Mouse (Mus musculus): ENCODE data around the gene Ngef. TPM values are rescaled to one million over a fixed set of nuclear protein-coding genes. Genes with fewer than 3 reads are reported as not detected.

The Ngef gene
- polyA plus RNA-seq, 1 experiment from 2014 or later = 0.88 TPM

- WGBS = 90% methylated on average over 10 of the region's 10 CpGs
- Histone ChIP-seq H3K4me3 (no peak overlapping the region), H3K27me3 (ENCODE audit: insufficient read depth, poor library complexity, severe bottlenecking) (no peaks in the 10 kb centered on the region), H3K4me1 (no peaks in the 10 kb centered on the region), H3K36me3 (no peaks in the 10 kb centered on the region), H3K27ac (no peak overlapping the region), H3K9me3 (no peaks in the 10 kb centered on the region)
- DNase-seq (ENCODE audit: low spot score) = no peak
Measured at GRCm38 (mm10) chr1:87594671-87595070, 21.0 kb upstream of the Ngef start.

- no peaks in the 10 kb centered on the region for H3K36me3 ChIP-seq
- H3K4me3 ChIP-seq = no peak overlapping the region
- no peak overlapping the region for H3K27ac ChIP-seq
- DNase-seq (ENCODE audit: low spot score) = no peak
- no peaks in the 10 kb centered on the region for H3K27me3 ChIP-seq (ENCODE audit: insufficient read depth, poor library complexity, severe bottlenecking)
- H3K9me3 ChIP-seq = no peaks in the 10 kb centered on the region
- H3K4me1 ChIP-seq = no peaks in the 10 kb centered on the region
- WGBS = 53% methylated on average over 3 of the region's 3 CpGs
Measured at GRCm38 (mm10) chr1:87594261-87594660, 20.6 kb upstream of the Ngef start.

- 80% methylated on average over 8 of the region's 8 CpGs for WGBS
- H3K36me3 ChIP-seq = no peaks in the 10 kb centered on the region
- no peaks in the 10 kb centered on the region for H3K27me3 ChIP-seq (ENCODE audit: insufficient read depth, poor library complexity, severe bottlenecking)
- no peak overlapping the region for H3K27ac ChIP-seq
- no peak for DNase-seq (ENCODE audit: low spot score)
- H3K9me3 ChIP-seq = no peaks in the 10 kb centered on the region
- H3K4me3 ChIP-seq = no peak overlapping the region
- no peaks in the 10 kb centered on the region for H3K4me1 ChIP-seq
Measured at GRCm38 (mm10) chr1:87589980-87590379, 16.3 kb upstream of the Ngef start.

- no peak for DNase-seq (ENCODE audit: low spot score)
- Histone ChIP-seq H3K27ac (no peak overlapping the region), H3K4me1 (no peaks in the 10 kb centered on the region), H3K4me3 (no peak overlapping the region), H3K27me3 (ENCODE audit: insufficient read depth, poor library complexity, severe bottlenecking) (no peaks in the 10 kb centered on the region), H3K36me3 (no peaks in the 10 kb centered on the region), H3K9me3 (no peaks in the 10 kb centered on the region)
- 83% methylated on average over 7 of the region's 7 CpGs for WGBS
Measured at GRCm38 (mm10) chr1:87589162-87589561, 15.5 kb upstream of the Ngef start.

GRCm38 (mm10) chr1:87580824-87581223, 7.2 kb upstream of the Ngef start:
- DNase-seq (ENCODE audit: low spot score) = no peak
- 0 out of 2 replicates have a peak overlapping the region, but pooled peaks have one; percentile 7 for H3K27ac ChIP-seq
- no peaks in the 10 kb centered on the region for H3K9me3 ChIP-seq
- no peak overlapping the region for H3K4me3 ChIP-seq
- no peaks in the 10 kb centered on the region for H3K27me3 ChIP-seq (ENCODE audit: insufficient read depth, poor library complexity, severe bottlenecking)
- no peaks in the 10 kb centered on the region for H3K36me3 ChIP-seq
- H3K4me1 ChIP-seq = peaks cover 16% of the 10 kb centered on the region; the same call in 1 of the 2 replicates
- WGBS = 3% methylated on average over 3 of the region's 3 CpGs

GRCm38 (mm10) chr1:87578965-87579364, 5.3 kb upstream of the Ngef start:
- H3K36me3 ChIP-seq = no peaks in the 10 kb centered on the region
- WGBS = 90% methylated on average over 6 of the region's 6 CpGs

GRCm38 (mm10) chr1:87574785-87575184, 1.1 kb upstream of the Ngef start:
- H3K4me1 ChIP-seq = no peaks in the 10 kb centered on the region
- H3K4me3 ChIP-seq = no peak overlapping the region
- WGBS = 82% methylated on average over 7 of the region's 7 CpGs
- H3K36me3 ChIP-seq = no peaks in the 10 kb centered on the region
- no peaks in the 10 kb centered on the region for H3K27me3 ChIP-seq (ENCODE audit: insufficient read depth, poor library complexity, severe bottlenecking)
- no peak overlapping the region for H3K27ac ChIP-seq
- no peak for DNase-seq (ENCODE audit: low spot score)
- H3K9me3 ChIP-seq = no peaks in the 10 kb centered on the region

More at GRCm38 (mm10) chr1:87578965-87579364, 5.3 kb upstream of the Ngef start:
- Histone ChIP-seq H3K4me1 (peaks cover 16% of the 10 kb centered on the region; the same call in 1 of the 2 replicates), H3K4me3 (no peak overlapping the region), H3K9me3 (no peaks in the 10 kb centered on the region), H3K27ac (no peak overlapping the region), H3K27me3 (ENCODE audit: insufficient read depth, poor library complexity, severe bottlenecking) (no peaks in the 10 kb centered on the region)
- DNase-seq (ENCODE audit: low spot score) = no peak

GRCm38 (mm10) chr1:87574353-87574752, 683 bp upstream of the Ngef start:
- H3K36me3 ChIP-seq = no peaks in the 10 kb centered on the region
- no peak overlapping the region for H3K27ac ChIP-seq
- no peaks in the 10 kb centered on the region for H3K4me1 ChIP-seq
- H3K27me3 ChIP-seq (ENCODE audit: insufficient read depth, poor library complexity, severe bottlenecking) = no peaks in the 10 kb centered on the region
- no peaks in the 10 kb centered on the region for H3K9me3 ChIP-seq
- DNase-seq (ENCODE audit: low spot score) = no peak
- WGBS = 78% methylated on average over 6 of the region's 6 CpGs
- H3K4me3 ChIP-seq = no peak overlapping the region

- no peaks in the 10 kb centered on the region for H3K4me1 ChIP-seq
- no peak overlapping the region for H3K27ac ChIP-seq
- H3K27me3 ChIP-seq (ENCODE audit: insufficient read depth, poor library complexity, severe bottlenecking) = no peaks in the 10 kb centered on the region
- no peaks in the 10 kb centered on the region for H3K9me3 ChIP-seq
- H3K36me3 ChIP-seq = no peaks in the 10 kb centered on the region
- DNase-seq (ENCODE audit: low spot score) = no peak
- 72% methylated on average over 5 of the region's 5 CpGs for WGBS
- H3K4me3 ChIP-seq = no peak overlapping the region
Measured at GRCm38 (mm10) chr1:87573261-87573660, 409 bp downstream of the Ngef start.

GRCm38 (mm10) chr1:87568398-87568797, 5.3 kb downstream of the Ngef start:
- H3K9me3 ChIP-seq = no peaks in the 10 kb centered on the region
- H3K36me3 ChIP-seq = no peaks in the 10 kb centered on the region
- H3K4me3 ChIP-seq = no peak overlapping the region
- H3K27me3 ChIP-seq (ENCODE audit: insufficient read depth, poor library complexity, severe bottlenecking) = peaks cover 13% of the 10 kb centered on the region; the same call in 1 of the 2 replicates
- WGBS = 35% methylated on average over 6 of the region's 6 CpGs
- DNase-seq (ENCODE audit: low spot score) = no peak
- H3K27ac ChIP-seq = no peak overlapping the region
- no peaks in the 10 kb centered on the region for H3K4me1 ChIP-seq

- Histone ChIP-seq H3K27me3 (ENCODE audit: insufficient read depth, poor library complexity, severe bottlenecking) (peaks cover 13% of the 10 kb centered on the region; the same call in 1 of the 2 replicates), H3K9me3 (no peaks in the 10 kb centered on the region), H3K4me1 (no peaks in the 10 kb centered on the region), H3K36me3 (no peaks in the 10 kb centered on the region), H3K4me3 (no peak overlapping the region), H3K27ac (no peak overlapping the region)
- WGBS = 68% methylated on average over 4 of the region's 8 CpGs
- no peak for DNase-seq (ENCODE audit: low spot score)
Measured at GRCm38 (mm10) chr1:87565760-87566159, 7.9 kb downstream of the Ngef start.

GRCm38 (mm10) chr1:87562967-87563366, 10.7 kb downstream of the Ngef start:
- Histone ChIP-seq H3K9me3 (no peaks in the 10 kb centered on the region), H3K36me3 (no peaks in the 10 kb centered on the region), H3K27me3 (ENCODE audit: insufficient read depth, poor library complexity, severe bottlenecking) (peaks cover 13% of the 10 kb centered on the region; the same call in 1 of the 2 replicates), H3K4me1 (no peaks in the 10 kb centered on the region), H3K4me3 (no peak overlapping the region), H3K27ac (no peak overlapping the region)
- WGBS = 66% methylated on average over 3 of the region's 3 CpGs
- no peak for DNase-seq (ENCODE audit: low spot score)

- Histone ChIP-seq H3K9me3 (no peaks in the 10 kb centered on the region), H3K27ac (no peak overlapping the region), H3K27me3 (ENCODE audit: insufficient read depth, poor library complexity, severe bottlenecking) (no peaks in the 10 kb centered on the region), H3K4me3 (no peak overlapping the region), H3K36me3 (no peaks in the 10 kb centered on the region), H3K4me1 (no peaks in the 10 kb centered on the region)
- no peak for DNase-seq (ENCODE audit: low spot score)
- 50% methylated on average over 1 of the region's 1 CpGs for WGBS
Measured at GRCm38 (mm10) chr1:87553586-87553985, 20.1 kb downstream of the Ngef start.

GRCm38 (mm10) chr1:87551008-87551407, 22.7 kb downstream of the Ngef start:
- Histone ChIP-seq H3K27me3 (ENCODE audit: insufficient read depth, poor library complexity, severe bottlenecking) (no peaks in the 10 kb centered on the region), H3K4me1 (no peaks in the 10 kb centered on the region), H3K4me3 (no peak overlapping the region), H3K36me3 (no peaks in the 10 kb centered on the region), H3K27ac (no peak overlapping the region), H3K9me3 (no peaks in the 10 kb centered on the region)
- no peak for DNase-seq (ENCODE audit: low spot score)
- WGBS = 73% methylated on average over 3 of the region's 3 CpGs
